ENCODE assay signal across 8 mouse cellular contexts in the genomic region with DNA sequence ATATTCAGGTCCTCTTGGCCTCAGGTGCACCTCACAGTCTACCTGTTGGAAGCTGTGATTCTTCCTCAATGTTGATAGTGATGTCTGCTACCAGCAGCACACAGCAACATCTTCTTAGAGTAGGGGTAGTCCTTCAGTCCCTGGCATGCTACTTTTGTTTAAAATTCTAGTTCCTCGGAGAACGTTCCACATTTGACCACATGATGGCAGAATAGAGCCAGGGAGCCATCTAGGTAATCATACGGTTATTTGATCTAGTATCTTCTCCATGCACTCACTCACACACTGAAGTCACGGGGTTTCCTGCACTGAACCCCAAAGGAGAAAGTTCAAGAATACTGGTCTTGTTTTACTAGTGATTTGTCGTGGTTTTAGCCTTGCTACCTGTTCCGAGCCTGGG.
DNase-seq lines count a peak whose midpoint lies in the region; ATAC-seq lines count a peak whose summit lies in the region.

No protein-coding gene starts in this region.

- 0 out of 2 replicates have a peak, but pooled peaks have one; percentile 15 for ATAC-seq in cerebellum, adult (ENCODE audit: insufficient number of reproducible peaks, low FRiP score, low TSS enrichment)
- ATAC-seq in erythroid progenitor cell, adult 5-6 weeks (replicated peaks; ENCODE audit: low FRiP score, poor library complexity, severe bottlenecking): no peak; the same call in 1 of the 2 replicates

- no peak for DNase-seq in cerebellum, adult 11-12 months
- DNase-seq in left cerebral cortex, postnatal 14 days (ENCODE audit: low spot score in 2 of 2): peak; percentile 23 to 45
- no peak for DNase-seq in left cerebral cortex, postnatal 10 days (ENCODE audit: extremely low spot score in 1 of 2, low spot score in 2 of 2)
- peak; percentile 57 for DNase-seq in ZHBTc4 (ENCODE audit: low read depth, low spot score)
- peak; percentile 51 for DNase-seq in forelimb bud, embryonic 11.5 days (ENCODE audit: low read depth, low spot score)
- DNase-seq in lung, postnatal 10 days: peak; percentile 61

- intact Hi-C loops in left cerebral cortex, postnatal 14 days (cut with DNase I): loop anchor here (10.0 kb wide), 1 partner anchor 103 kb away; no protein-coding TSS in a partner anchor
- intact Hi-C loops in left cerebral cortex, postnatal 10 days (cut with DNase I): no loop called here

Comparison
In these comparisons a context has a peak if more than half of its experiments do, and no peak if none do; other contexts are left out.
1. DNase-seq: peak in left cerebral cortex, postnatal 14 days (2 of 2), ZHBTc4 (single experiment), forelimb bud, embryonic 11.5 days (single experiment) and lung, postnatal 10 days (single experiment); none in cerebellum, adult 11-12 months (single experiment) and left cerebral cortex, postnatal 10 days (0 of 2).